Mouse (Mus musculus) T-helper 2 cell (primary cell): ENCODE results near the gene Ninj2.

Experiments used
- in situ Hi-C: fragments of 300-600 bp; cut with MboI, MseI; formaldehyde crosslinking; loops from one replicate; pipeline ENCODE4 v1.15.1; 2025; ENCODE audit warnings: high pct_unique_total_duplicates

Gene Ninj2

GRCm38 (mm10) chr6:120094091-120094776, 1.1 kb downstream of the Ninj2 start:
- in situ Hi-C loops, result no loop called here

- in situ Hi-C loops, result loop anchor here (5.0 kb wide), 1 partner anchor 33 kb away; no protein-coding TSS in a partner anchor
Observed at GRCm38 (mm10) chr6:120095096-120095495, 1.9 kb downstream of the Ninj2 start.

DNA sequence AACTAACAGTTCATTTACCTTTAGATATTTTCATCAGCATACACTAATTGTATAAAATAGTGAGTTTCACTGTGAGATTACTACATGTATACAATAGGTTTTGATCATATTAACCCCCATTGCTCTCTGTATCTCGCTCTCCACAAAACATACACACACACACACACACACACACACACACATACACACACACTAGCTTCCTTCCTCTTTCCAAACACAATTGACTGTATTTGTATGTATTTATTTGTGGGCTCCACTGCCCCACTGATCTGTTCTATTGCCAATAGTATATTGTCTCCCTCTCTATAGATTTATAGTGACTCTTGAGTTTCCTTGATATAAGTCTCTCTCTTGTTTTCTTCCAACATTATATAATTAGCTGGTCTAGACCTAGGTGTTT, 2.4 kb downstream of the Ninj2 start:
- in situ Hi-C loops, result loop anchor here (5.0 kb wide), 1 partner anchor 33 kb away; no protein-coding TSS in a partner anchor

GRCm38 (mm10) chr6:120099392-120099791, 6.2 kb downstream of the Ninj2 start:
- in situ Hi-C loops, result loop anchor here (5.0 kb wide), 1 partner anchor 37 kb away; no protein-coding TSS in a partner anchor

DNA sequence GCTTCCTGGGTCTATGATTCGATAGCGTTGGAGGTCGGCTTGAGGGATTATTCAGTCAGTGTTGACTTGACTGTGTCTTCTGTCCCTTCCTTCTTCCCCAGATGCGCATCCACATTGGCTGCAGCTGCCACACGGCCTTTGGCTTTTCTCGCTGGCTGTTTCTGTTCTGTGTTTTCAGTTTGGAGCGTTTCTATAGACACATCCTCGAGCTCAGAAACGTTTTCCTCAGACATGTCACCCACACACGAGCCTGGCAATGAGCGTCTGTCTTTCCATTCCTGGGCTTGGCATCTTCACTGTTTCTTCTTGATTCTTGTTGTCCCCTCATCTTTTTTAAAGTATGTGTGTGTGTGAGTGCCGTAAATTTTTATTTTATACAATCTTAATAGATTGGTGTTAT, 8.1 kb downstream of the Ninj2 start:
- in situ Hi-C loops, result no loop called here

GRCm38 (mm10) chr6:120101996-120102395, 8.8 kb downstream of the Ninj2 start:
- in situ Hi-C loops, result no loop called here

DNA sequence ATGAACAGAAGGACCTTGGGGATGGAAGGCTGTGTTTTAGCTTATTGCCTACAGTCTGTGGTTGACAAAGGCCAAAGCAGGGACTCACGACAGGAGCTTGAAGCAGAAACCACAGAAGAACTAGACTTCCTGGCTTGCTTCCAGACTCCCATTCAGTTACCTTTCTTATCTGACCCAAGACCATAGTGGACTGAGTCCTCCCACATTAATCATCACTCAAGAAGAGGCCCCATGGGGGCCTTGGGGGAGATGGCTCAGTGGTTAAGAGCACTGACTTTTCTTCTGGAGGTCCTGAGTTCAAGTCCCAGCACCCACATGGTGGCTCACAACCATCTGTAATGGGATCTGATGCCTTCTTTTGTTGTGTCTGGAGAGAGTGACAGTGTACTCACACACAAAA, 10.0 kb downstream of the Ninj2 start:
- in situ Hi-C loops, result no loop called here

GRCm38 (mm10) chr6:120105055-120105454, 11.9 kb downstream of the Ninj2 start:
- in situ Hi-C loops, result no loop called here

DNA sequence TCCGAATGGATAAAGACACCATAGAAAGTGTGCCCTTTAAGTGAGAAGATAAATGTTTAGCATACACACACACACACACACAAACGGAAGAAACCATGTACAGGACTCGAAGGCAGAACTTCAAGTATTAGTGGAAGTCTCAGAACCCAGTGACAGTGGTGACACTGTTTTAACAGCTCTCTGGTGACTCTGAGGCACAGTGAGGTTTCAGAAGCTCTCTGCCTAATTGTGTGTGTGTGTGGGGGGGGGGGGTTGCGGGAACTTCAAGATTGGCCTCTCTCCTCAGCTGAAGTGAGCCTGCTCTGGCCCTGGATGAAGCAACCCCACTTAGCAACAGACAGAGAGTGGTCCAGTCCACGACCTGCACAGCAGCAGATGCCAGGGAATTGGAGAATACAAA, 14.4 kb downstream of the Ninj2 start:
- in situ Hi-C loops, result no loop called here

DNA sequence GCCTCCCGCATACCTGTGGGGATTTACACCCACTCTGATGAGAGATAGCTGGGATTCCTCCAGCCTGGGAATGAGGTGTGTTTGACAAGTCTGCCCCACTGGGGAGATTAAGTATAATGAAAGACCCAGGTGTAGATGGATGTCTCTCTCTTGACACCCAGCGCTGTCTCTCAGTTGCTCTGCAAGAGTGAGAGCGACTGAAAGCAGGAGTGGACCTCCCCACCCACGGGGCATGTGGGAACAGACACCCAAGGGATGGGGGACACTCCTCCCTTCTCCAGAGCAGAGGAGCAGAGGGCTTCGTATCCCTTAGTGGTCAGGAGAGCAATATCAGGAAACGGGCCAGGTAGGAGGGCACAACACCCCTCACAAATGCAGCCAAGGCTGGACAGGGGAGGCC, 14.9 kb downstream of the Ninj2 start:
- in situ Hi-C loops, result no loop called here

GRCm38 (mm10) chr6:120109173-120109572, 16.0 kb downstream of the Ninj2 start:
- in situ Hi-C loops, result no loop called here

DNA sequence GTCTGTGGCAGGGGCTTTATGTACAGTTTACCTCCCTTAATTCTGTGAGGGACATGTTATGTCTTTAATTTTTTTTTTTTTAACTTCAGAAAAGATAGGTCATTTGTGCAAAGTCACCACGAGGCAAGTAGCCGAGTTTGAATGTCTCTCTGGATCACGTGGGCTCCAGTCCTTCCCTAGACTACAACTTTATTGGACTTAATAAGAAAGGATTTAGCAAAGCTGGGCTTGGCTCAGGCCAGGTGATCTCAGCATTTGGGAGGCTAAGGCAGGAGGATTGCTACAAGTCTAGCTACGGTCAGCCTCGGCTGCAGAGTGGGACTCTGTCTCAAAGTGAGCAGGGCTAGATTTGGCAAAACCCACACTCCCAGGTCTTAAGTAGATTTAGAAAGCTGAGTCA, 16.8 kb downstream of the Ninj2 start:
- in situ Hi-C loops, result no loop called here

- in situ Hi-C loops, result no loop called here
Observed at GRCm38 (mm10) chr6:120110738-120111409, 17.7 kb downstream of the Ninj2 start.

- in situ Hi-C loops, result no loop called here
Observed at GRCm38 (mm10) chr6:120111410-120111783, 18.2 kb downstream of the Ninj2 start.

DNA sequence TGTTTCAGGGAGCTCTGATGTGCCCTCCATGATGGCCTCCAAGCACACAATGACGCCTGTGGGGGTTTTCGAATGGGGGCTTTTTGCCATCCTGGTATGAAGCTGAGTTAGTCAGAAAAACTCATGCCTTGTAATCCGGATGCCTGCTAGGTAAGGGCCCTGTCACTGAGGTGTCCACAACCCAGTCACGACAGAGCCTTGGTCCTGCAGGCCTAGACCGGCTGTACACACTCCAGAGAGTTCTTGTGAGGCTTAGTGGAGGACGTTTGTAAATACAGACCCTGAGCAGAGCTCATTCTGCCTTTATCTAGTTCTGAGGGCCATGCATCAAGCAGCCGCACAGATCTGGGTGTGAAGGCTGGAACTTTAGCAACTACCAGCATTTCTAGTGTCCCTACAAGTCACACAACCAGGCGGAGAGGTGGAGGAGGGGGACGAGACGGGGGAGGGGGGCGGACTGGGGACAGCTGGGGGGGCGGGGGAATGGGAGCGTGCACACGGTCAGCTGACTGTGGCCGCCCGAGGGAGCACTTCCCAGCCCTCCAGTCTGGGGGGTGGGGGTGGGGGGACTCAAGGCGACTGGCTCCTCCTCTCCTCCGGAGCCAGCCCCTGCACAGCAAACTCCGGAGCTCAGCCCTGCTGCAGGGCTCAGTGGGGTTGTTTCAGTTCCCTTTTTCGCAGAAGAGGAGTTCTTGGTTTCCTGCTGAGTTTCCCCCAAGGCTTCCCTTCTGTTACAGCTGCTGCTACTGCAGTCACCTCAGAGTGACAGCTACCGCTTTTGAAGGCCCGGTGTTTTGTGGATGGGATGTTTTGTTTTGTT, 19.0 kb downstream of the Ninj2 start:
- in situ Hi-C loops, result no loop called here

DNA sequence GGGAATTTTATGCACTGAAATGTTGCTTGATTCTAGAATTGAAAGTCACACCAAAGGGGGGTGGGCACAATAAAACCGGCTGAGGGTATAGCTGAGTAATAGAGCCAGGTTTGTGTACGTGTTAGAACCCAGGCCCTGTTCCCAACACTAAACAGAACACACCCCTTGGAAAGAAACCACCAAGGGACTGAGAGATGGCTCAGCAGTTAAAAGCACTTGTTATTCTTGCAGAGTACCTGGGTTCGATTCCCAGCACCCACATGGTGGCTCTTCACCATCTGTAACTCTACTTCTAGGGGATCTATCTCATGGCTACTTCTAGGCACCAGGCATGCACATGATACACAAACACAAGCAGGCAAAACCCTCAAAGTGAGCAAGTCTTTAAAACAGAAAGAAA, 20.7 kb downstream of the Ninj2 start:
- in situ Hi-C loops, result no loop called here

- in situ Hi-C loops, result no loop called here
Observed at GRCm38 (mm10) chr6:120114271-120114670, 21.1 kb downstream of the Ninj2 start.

DNA sequence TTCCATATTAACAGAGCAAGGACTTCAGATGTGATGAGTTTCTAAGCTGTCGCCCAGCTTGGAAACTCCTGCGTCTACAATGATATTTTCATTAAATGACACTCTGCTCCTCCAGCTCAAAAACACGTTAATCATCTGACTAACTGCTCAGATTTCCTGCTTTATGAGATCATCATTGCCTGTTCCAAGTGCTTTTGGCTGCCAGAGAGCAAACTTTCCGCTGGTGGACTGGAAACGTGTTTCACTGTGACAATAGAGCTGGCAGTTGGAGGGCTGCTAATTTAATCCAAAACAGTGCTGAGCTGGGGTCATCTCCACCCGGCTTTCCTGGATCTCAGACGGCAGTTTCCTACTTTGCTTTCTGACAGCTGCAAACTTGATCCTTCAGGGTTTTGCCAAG, 21.5 kb downstream of the Ninj2 start:
- in situ Hi-C loops, result no loop called here

GRCm38 (mm10) chr6:120115443-120115842, 22.3 kb downstream of the Ninj2 start:
- in situ Hi-C loops, result no loop called here

DNA sequence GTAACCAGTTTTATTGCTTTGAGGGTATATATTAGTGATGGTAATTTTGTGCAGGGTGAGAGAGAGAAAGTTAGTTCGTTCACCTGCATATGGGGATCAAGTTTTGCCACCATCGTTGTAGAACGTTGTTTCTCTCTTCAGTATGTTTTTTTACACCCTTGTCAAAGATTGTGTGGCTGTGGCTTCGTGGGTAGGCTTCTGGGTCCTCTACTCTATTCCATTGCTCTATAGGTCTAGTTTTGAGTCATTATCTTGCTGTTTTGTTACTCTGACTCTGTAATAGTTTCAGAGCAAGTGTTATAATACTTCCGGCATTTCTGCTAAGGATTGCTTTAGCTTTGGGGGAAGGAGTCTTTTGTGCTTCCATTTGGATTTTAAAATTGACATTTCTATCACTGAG, 26.7 kb downstream of the Ninj2 start:
- in situ Hi-C loops, result no loop called here

GRCm38 (mm10) chr6:120124688-120125087, 31.5 kb downstream of the Ninj2 start:
- in situ Hi-C loops, result no loop called here

DNA sequence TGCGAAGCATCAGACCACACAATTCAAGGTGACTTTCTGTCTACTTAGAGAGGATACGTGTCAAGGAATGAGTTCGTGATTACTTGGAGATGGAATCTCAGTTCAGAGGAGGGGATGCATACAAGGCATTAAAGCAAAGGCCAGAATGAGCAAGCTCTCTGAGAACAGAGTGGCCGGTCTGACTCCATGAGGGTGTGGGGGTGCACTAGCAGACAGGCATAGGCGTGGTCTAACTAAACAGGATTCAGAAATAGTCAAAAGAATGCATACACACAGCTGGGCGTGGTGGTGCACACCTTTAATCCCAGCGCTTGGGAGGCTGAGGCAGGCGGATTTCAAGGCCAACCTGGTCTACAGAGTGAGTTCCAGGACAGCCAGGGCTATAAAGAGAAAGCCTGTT, 33.3 kb downstream of the Ninj2 start:
- in situ Hi-C loops, result no loop called here

DNA sequence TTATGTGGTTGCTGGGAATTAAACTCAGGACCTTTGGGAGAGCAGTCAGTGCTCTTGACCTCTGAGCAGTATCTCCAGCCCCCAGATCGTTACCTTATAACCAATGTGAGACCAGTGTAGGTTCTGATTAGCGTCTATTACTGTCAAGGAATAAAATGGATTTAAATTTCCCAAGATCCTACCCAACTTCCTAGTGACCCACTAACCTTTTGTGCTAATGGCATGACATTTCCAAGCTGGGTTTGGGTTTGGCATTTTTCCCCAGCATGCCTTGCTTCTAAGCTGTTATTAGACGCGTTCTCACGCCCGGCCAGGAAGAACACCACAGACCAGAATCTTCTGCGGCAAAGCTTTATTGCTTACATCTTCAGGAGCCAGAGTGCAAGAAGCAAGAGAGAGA, 34.2 kb downstream of the Ninj2 start:
- in situ Hi-C loops, result no loop called here
